Mouse (Mus musculus) natural killer cell, adult 2 months (primary cell): ENCODE results near the gene Ager.

ENCODE experiments used
- DNase-seq, 2 experiments: peaks; one replicate each; pipeline ENCODE4 v3.0.0; 2022; ENCODE audit warnings: low spot score in 2 of 2

Gene Ager

GRCm38 (mm10) chr17:34604511-34605237, 7.0 kb downstream of the Ager start:
- no peak for DNase-seq

- DNase-seq = peak; percentile 88 to 91
These were observed 7.9 kb downstream of the Ager start for GRCm38 (mm10) chr17:34605609-34606008.

GRCm38 (mm10) chr17:34606186-34607039, 8.8 kb downstream of the Ager start:
- DNase-seq = no peak

GRCm38 (mm10) chr17:34607997-34608396, 10.3 kb downstream of the Ager start:
- DNase-seq = no peak

- DNase-seq = no peak
These were observed 13.4 kb downstream of the Ager start for GRCm38 (mm10) chr17:34611050-34611449.

GRCm38 (mm10) chr17:34613054-34613645, 15.5 kb downstream of the Ager start:
- no peak for DNase-seq

- no peak for DNase-seq
These were observed 16.2 kb downstream of the Ager start for GRCm38 (mm10) chr17:34613830-34614229.

GRCm38 (mm10) chr17:34615871-34616270, 18.2 kb downstream of the Ager start, which contains the start of gene Egfl8:
TSS of gene Egfl8 (minus strand) at chr17:34615971.
- DNase-seq = no peak

GRCm38 (mm10) chr17:34618999-34619398, 21.3 kb downstream of the Ager start:
- DNase-seq = peak; percentile 74 to 81

GRCm38 (mm10) chr17:34621006-34621405, 23.3 kb downstream of the Ager start:
- DNase-seq = no peak

GRCm38 (mm10) chr17:34623161-34623560, 25.5 kb downstream of the Ager start:
- DNase-seq = no peak

- DNase-seq = no peak
These were observed 27.3 kb downstream of the Ager start for GRCm38 (mm10) chr17:34624981-34625380.

- no peak for DNase-seq
These were observed 28.6 kb downstream of the Ager start for GRCm38 (mm10) chr17:34626062-34626772.

GRCm38 (mm10) chr17:34626773-34627092, 29.1 kb downstream of the Ager start:
- DNase-seq = peak in 1 of 2 experiments; percentile 35

GRCm38 (mm10) chr17:34627093-34627942, 29.7 kb downstream of the Ager start:
- DNase-seq = peak; percentile 67 to 73

GRCm38 (mm10) chr17:34627943-34628643, 30.4 kb downstream of the Ager start, which contains the start of gene Ppt2:
TSS of gene Ppt2 (minus strand) at chr17:34628510.
- no peak for DNase-seq

- DNase-seq = no peak
These were observed 30.9 kb downstream of the Ager start for GRCm38 (mm10) chr17:34628644-34628967.

- DNase-seq = no peak
These were observed 31.6 kb downstream of the Ager start, which contains the start of gene Prrt1 for GRCm38 (mm10) chr17:34629221-34629751. TSS of gene Prrt1 (plus strand) at chr17:34629533.

GRCm38 (mm10) chr17:34629796-34630603, 32.3 kb downstream of the Ager start:
- DNase-seq = peak; percentile 68 to 80
